Mouse (Mus musculus) myocyte (in vitro differentiated cells): ENCODE measurements around the gene Sirt7. TPM values are rescaled to one million over a fixed set of nuclear protein-coding genes. Genes with fewer than 3 reads are reported as not detected.
"Not testable (repeated sequence)": the region's sequence is repeated elsewhere in the genome, so short reads cannot be mapped to it uniquely, and the experiment has no call there.

ENCODE experiments used
- H3K27me3 ChIP-seq: one replicate; pipeline ENCODE4 v1.6.1; 2011; ENCODE audit not compliant: control insufficient read depth, insufficient read depth, insufficient read length
- H3K36me3 ChIP-seq: one replicate; pipeline ENCODE4 v1.6.1; 2011; ENCODE audit not compliant: control insufficient read depth, insufficient read depth
- H3K4me2 ChIP-seq: one replicate; pipeline ENCODE4 v1.6.1; 2011; ENCODE audit warnings: low read depth, control low read depth
- H3K4me3 ChIP-seq: one replicate; pipeline ENCODE4 v1.5.1; 2011; ENCODE audit warnings: mild to moderate bottlenecking, control low read depth, moderate library complexity
- H3K79me2 ChIP-seq: one replicate; pipeline ENCODE4 v1.6.1; 2011; ENCODE audit not compliant: control insufficient read depth, insufficient read depth
- H3ac ChIP-seq: one replicate; pipeline ENCODE4 v1.6.1; 2011; ENCODE audit not compliant: control insufficient read depth, insufficient read length
- CEBPB ChIP-seq: IDR thresholded peaks from 2 replicates; pipeline ENCODE4 v1.6.1; 2011; ENCODE audit warnings: mild to moderate bottlenecking, moderate library complexity; ENCODE audit not compliant: poor library complexity, insufficient read depth, severe bottlenecking
- E2F4 ChIP-seq: IDR thresholded peaks from one replicate; pipeline ENCODE4 v1.6.1; 2011; ENCODE audit warnings: mild to moderate bottlenecking, control low read depth, moderate library complexity; ENCODE audit not compliant: insufficient read depth
- MAX ChIP-seq: IDR thresholded peaks from one replicate; pipeline ENCODE4 v1.6.1; 2011; ENCODE audit warnings: low read depth, mild to moderate bottlenecking, control low read depth
- MYOD1 ChIP-seq, 3 experiments: IDR thresholded peaks; one replicate each; pipeline ENCODE4 v1.6.1; 2011; ENCODE audit warnings: control low read depth in 2 of 3, low read depth in 2 of 3, mild to moderate bottlenecking in 2 of 3, moderate library complexity in 1 of 3; ENCODE audit not compliant: insufficient read length in 2 of 3, control insufficient read depth in 1 of 3
- MYOG ChIP-seq, 3 experiments: IDR thresholded peaks; one replicate each; pipeline ENCODE4 v1.6.1; 2011; ENCODE audit warnings: control low read depth in 2 of 3, low read depth in 2 of 3, mild to moderate bottlenecking in 2 of 3; ENCODE audit not compliant: insufficient read length in 2 of 3, control insufficient read depth in 1 of 3, insufficient read depth in 1 of 3
- POLR2A ChIP-seq: IDR thresholded peaks from one replicate; pipeline ENCODE4 v1.6.1; 2011; ENCODE audit warnings: low read depth, mild to moderate bottlenecking, control low read depth, moderate library complexity; ENCODE audit not compliant: insufficient read length
- POLR2AphosphoS2 ChIP-seq: IDR thresholded peaks from one replicate; pipeline ENCODE4 v1.6.1; 2011; ENCODE audit warnings: low read depth, control low read depth; ENCODE audit not compliant: insufficient read length
- REST ChIP-seq: IDR thresholded peaks from one replicate; pipeline ENCODE4 v1.6.1; 2011; ENCODE audit warnings: mild to moderate bottlenecking, control low read depth, moderate library complexity; ENCODE audit not compliant: insufficient read depth, insufficient read length
- SRF ChIP-seq: IDR thresholded peaks from one replicate; pipeline ENCODE4 v1.6.1; 2011; ENCODE audit warnings: low read depth; ENCODE audit not compliant: control insufficient read depth, insufficient read length
- TCF12 ChIP-seq: IDR thresholded peaks from one replicate; pipeline ENCODE4 v1.6.1; 2011; ENCODE audit warnings: mild to moderate bottlenecking, control low read depth; ENCODE audit not compliant: poor library complexity, insufficient read depth, severe bottlenecking
- TCF3 ChIP-seq: IDR thresholded peaks from one replicate; pipeline ENCODE4 v1.6.1; 2011; ENCODE audit warnings: low read depth, control low read depth; ENCODE audit not compliant: insufficient read length
- USF1 ChIP-seq: IDR thresholded peaks from one replicate; pipeline ENCODE4 v1.6.1; 2011; ENCODE audit warnings: low read depth, mild to moderate bottlenecking, control low read depth, moderate library complexity
- polyA plus RNA-seq: library from polyadenylated mRNA; unstranded; fragments of >200 nt; fragmentation: generic; extraction: Trizol; gene quantifications from one replicate; pipeline ENCODE4 v1.2.1, GENCODE M21; 2012; ENCODE audit warnings: missing spikeins

Gene Sirt7
- polyA plus RNA-seq, 1 experiment, result 29.9 TPM

DNA sequence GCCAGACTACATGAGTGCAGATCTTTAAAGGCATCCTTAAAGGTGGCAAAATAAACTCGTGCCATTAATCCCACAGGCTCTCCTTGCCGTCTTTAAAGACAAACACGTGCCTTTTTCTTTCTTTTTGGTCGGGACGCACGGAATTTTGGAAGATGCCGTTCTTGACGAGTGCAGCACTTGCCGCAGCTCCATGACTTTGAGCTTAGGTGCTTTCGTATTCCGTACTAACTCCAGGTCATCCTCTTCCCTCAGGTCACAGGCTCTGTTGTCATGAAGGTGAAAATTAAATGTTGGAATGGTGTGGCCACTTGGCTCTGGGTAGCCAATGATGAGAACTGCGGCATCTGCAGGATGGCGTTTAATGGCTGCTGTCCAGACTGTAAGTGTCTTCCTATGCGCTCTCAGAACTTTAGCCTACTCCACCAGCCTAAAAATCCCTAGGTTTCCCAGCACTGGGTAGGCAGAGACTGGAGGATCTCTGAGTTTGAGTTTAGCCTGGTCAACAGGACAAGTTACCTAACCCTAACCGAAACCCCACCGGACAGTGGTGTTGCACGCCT is 26.0 kb downstream of the Sirt7 start:
- Histone ChIP-seq H3K4me3 (peak overlapping the region; percentile 57), H3K79me2 (peaks cover 55% of the 10 kb centered on the region), H3K4me2 (peak overlapping the region; percentile 100), H3K36me3 (peaks cover 36% of the 10 kb centered on the region), H3K27me3 (no peaks in the 10 kb centered on the region), H3ac (peak overlapping the region; percentile 83)
- TF ChIP-seq MYOD1 (IDR thresholded peaks at IDR 0.05; ENCODE audit: control insufficient read depth in 1 of 3, insufficient read length in 2 of 3, low read depth in 2 of 3), result no peak
- TF ChIP-seq CEBPB, result no peak

DNA sequence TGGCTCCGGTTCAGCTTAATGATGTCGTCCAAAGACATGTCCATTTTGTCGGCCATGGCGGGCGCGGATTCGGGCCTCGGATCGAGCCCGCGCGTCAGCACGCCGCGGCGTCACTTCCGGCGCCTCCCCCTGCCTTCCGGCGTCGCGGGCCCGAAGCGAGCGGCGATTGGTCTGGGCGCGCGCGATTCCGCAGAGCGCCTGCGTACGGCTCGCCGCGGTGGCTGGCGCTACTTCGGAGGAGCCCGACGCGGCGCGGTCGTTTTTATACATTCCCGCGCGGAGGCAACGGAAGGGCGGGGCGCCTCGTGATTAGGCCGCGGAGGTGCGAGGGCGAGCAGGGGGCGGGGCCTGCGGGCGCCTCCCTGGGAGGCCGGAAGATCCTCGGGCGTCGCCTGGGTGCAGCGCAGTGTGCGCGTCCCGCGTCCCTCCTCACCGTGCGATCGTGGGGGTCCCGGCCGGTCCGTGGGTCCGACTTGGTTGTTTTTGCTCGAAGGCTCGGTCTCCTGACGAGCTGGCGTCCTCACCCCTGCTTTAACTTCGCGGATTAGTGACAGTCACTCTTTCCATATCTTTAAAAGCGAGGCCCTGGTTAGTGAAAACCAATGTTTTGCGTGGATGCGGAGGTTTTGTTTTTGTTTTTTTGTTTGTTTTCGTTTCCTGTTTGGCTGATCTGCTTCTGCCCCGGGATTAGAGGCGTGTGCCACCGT is 26.6 kb downstream of the Sirt7 start, which contains the start of the genes Alyref and Anapc11:
Gene Alyref, minus strand, starts transcription at position 83 of the 707 bp plus-strand sequence.
Gene Anapc11, plus strand, starts transcription at position 139 of the 707 bp plus-strand sequence.
- Histone ChIP-seq H3K4me3 (peak within 1 kb of the TSS; percentile 57), H3K79me2 (peaks cover 62% of the 10 kb centered on the region), H3ac (peak within 1 kb of the TSS; percentile 83), H3K27me3 (no peaks in the 10 kb centered on the region), H3K36me3 (peaks cover 43% of the 10 kb centered on the region), H3K4me2 (peak within 1 kb of the TSS; percentile 100)
- peak; percentile 96 for TF ChIP-seq POLR2A
- TF ChIP-seq CEBPB, result no peak
- peak in 1 of 3 experiments; percentile 22 for TF ChIP-seq MYOG (IDR thresholded peaks at IDR 0.05; ENCODE audit: control insufficient read depth in 1 of 3, insufficient read depth in 1 of 3, insufficient read length in 2 of 3, low read depth in 2 of 3)
- TF ChIP-seq TCF12, result no peak
- no peak for TF ChIP-seq USF1
- peak; percentile 60 for TF ChIP-seq SRF
- TF ChIP-seq E2F4, result peak; percentile 91
- peak; percentile 40 for TF ChIP-seq REST
- no peak for TF ChIP-seq TCF3
- TF ChIP-seq POLR2AphosphoS2, result peak; percentile 99
- no peak for TF ChIP-seq MYOD1 (IDR thresholded peaks at IDR 0.05; ENCODE audit: control insufficient read depth in 1 of 3, insufficient read length in 2 of 3, low read depth in 2 of 3)
- peak; percentile 87 for TF ChIP-seq MAX

DNA sequence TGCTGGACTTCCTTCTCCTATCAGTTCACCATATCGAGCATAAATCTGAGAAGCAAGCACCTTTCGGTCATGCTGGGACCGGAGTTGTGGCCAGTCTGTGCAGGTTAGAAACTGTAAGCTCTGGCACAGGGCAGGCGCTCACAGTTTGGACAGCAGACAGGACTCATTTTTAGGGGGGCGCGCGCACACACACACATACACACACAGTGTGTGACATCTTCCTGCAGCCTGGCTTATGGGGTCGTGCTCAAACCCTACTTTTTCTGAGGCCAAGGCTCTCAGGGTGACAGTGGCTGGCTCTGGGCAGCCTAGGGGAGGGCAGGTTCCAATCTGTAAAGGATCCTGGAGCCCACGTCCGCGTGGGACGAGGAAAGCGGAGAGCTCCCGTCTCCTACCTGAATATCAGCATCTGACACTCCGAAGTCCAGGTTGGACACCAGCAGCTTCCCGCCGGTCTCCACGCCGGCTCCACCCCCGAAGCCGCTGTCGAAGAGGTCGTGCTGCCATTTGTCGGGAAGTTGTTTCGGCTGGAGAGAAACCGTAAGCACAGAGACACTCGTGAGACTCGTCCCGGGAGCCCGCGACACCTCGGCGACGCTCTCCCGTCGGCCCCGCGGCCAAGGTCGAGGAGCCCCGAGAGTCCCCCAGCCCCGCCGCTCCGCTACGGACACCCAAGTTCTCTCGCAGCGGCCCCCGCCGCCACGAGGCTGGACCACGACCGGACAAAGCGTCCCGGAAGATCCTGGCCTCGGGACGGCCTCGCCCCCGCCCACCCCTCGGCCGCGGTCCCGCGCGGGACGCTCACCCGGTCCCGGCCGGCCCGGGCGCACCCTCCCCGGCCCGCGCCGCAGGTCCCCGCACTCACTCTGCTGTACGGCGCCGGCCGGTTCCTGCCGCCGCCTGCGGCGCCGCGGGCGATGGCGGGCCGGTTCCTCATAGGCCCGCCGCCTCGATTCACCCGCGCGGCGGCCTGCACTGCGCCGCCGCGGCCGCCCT is 27.5 kb downstream of the Sirt7 start:
- no peaks in the 10 kb centered on the region for H3K27me3 ChIP-seq
- peaks cover 52% of the 10 kb centered on the region for H3K36me3 ChIP-seq
- H3K4me2 ChIP-seq, result peak overlapping the region; percentile 96
- TF ChIP-seq MAX (no peak), MYOD1 (IDR thresholded peaks at IDR 0.05; ENCODE audit: control insufficient read depth in 1 of 3, insufficient read length in 2 of 3, low read depth in 2 of 3) (peak in 1 of 3 experiments; percentile 1)
- peaks cover 71% of the 10 kb centered on the region for H3K79me2 ChIP-seq
- H3K4me3 ChIP-seq, result peak overlapping the region; percentile 57
- peak overlapping the region; percentile 83 for H3ac ChIP-seq

DNA sequence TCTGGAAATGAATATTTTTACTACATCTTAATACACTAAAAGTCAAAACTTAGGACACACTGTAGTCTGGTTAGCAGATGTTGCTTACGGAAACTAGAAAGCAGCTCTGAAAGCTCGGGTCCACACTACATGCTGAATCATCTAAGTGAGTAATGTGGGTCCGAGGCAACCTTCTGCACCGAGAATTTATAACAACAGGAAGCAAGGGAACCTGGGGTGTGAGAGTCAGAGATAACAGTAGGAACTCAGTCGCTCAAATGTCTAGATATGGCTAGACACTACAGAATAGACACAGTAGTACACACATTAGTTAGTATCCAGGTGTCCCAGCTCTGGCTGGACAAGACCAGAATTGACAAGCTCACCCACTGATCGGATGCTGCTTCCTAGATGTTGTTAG is 36.5 kb downstream of the Sirt7 start:
- Histone ChIP-seq H3K4me2 (no peak overlapping the region), H3K27me3 (no peaks in the 10 kb centered on the region), H3K79me2 (peaks cover 27% of the 10 kb centered on the region), H3ac (no peak overlapping the region), H3K36me3 (peaks cover 34% of the 10 kb centered on the region), H3K4me3 (no peak overlapping the region)
- TF ChIP-seq REST (no peak), E2F4 (no peak), TCF12 (no peak), SRF (no peak), POLR2A (no peak), CEBPB (no peak), TCF3 (no peak)

DNA sequence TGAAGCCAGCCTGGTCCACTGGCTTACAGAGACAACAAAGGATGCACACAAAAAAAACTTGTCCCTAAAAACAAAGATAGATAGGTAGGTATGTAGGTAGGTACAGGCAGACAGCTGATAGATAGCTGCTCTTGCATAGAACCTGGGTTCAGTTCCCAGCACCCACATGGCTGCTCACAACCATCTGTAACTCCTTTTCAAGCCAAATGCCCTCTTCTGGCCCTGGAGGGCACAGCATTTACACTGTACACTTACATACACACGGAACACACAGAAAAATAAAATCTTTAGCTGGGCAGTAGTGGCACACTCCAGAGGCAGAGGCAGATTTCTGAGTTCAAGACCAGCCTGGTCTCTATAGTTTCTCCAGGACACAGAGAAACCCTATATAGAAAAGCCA is 41.1 kb downstream of the Sirt7 start:
- H3K4me2 ChIP-seq, result no peak overlapping the region
- H3K4me3 ChIP-seq, result no peak overlapping the region
- peaks cover 20% of the 10 kb centered on the region for H3K79me2 ChIP-seq
- H3ac ChIP-seq, result no peak overlapping the region
- TF ChIP-seq MAX (no peak), E2F4 (no peak), REST (no peak), SRF (no peak), POLR2A (no peak), POLR2AphosphoS2 (no peak), TCF12 (no peak), MYOG (IDR thresholded peaks at IDR 0.05; ENCODE audit: control insufficient read depth in 1 of 3, insufficient read depth in 1 of 3, insufficient read length in 2 of 3, low read depth in 2 of 3) (no peak), MYOD1 (IDR thresholded peaks at IDR 0.05; ENCODE audit: control insufficient read depth in 1 of 3, insufficient read length in 2 of 3, low read depth in 2 of 3) (no peak), CEBPB (no peak), USF1 (no peak), TCF3 (no peak)
- no peaks in the 10 kb centered on the region for H3K27me3 ChIP-seq
- peaks cover 21% of the 10 kb centered on the region for H3K36me3 ChIP-seq

DNA sequence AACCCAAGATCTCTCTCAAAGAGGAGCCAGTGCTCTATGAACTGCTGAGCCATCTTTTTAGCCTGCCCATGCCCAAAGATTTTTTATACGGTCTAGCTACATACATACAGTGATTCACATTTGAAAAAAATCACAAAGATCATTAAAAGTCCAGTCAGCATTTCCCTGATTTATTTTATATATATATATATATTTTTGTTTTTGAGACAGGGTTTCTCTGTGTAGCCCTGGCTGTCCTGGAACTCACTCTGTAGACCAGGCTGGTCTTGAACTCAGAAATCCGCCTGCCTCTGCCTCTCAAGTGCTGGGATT is 42.1 kb downstream of the Sirt7 start:
- Histone ChIP-seq H3K79me2 (peaks cover 25% of the 10 kb centered on the region), H3K36me3 (peaks cover 20% of the 10 kb centered on the region)
- not testable (repeated sequence) for H3K27me3 ChIP-seq, H3ac ChIP-seq, H3K4me3 ChIP-seq, H3K4me2 ChIP-seq
